8 mouse cellular contexts compared by ENCODE assay signal in genomic region chr10:82991756-82992519, GRCm38 (mm10). TPM values are rescaled to one million over a fixed set of nuclear protein-coding genes. Genes with fewer than 3 reads are reported as not detected.
A peak's percentile ranks its signal among the peaks of the same experiment; 100 is the strongest.
DNase-seq lines count a peak whose midpoint lies in the region; ATAC-seq and TF ChIP-seq lines count a peak whose summit lies in the region.
"Had no signal": no experiment of that assay in that cellular context is flagged by ENCODE, and none has a peak within 500 bp of the region (broad histone marks: within the 10 kb centered on the region; RNA-seq: fewer than 3 reads in every experiment).

No protein-coding gene starts in this region.

- no peak overlapping the region for H3K27ac ChIP-seq in intestine, embryonic 16.5 days (ENCODE audit: low read length)
- H3K27ac ChIP-seq in intestine, embryonic 15.5 days = no peak overlapping the region
- 0 out of 2 replicates have a peak overlapping the region, but pooled peaks have one; percentile 21 for H3K27ac ChIP-seq in embryonic facial prominence, embryonic 10.5 days (replicated peaks)
- H3K27ac ChIP-seq in lung, postnatal 0 days (ENCODE audit: low read length) = no peak overlapping the region
- H3K27ac ChIP-seq: limb, embryonic 15.5 days had no signal

- H3K27me3 ChIP-seq in intestine, embryonic 16.5 days (replicated peaks; ENCODE audit: control insufficient read depth, insufficient read depth, low read length) = no peaks in the 10 kb centered on the region
- no peaks in the 10 kb centered on the region for H3K27me3 ChIP-seq in intestine, embryonic 15.5 days (replicated peaks)
- no peaks in the 10 kb centered on the region for H3K27me3 ChIP-seq in G1E (ENCODE audit: insufficient read depth, low read length)
- H3K27me3 ChIP-seq in embryonic facial prominence, embryonic 10.5 days (replicated peaks; ENCODE audit: low read depth, poor library complexity, severe bottlenecking) = peaks cover 19% of the 10 kb centered on the region
- no peaks in the 10 kb centered on the region for H3K27me3 ChIP-seq in megakaryocyte, embryonic 14.5 days (replicated peaks)
- H3K27me3 ChIP-seq in lung, postnatal 0 days (replicated peaks; ENCODE audit: insufficient read depth, low read length) = no peaks in the 10 kb centered on the region

- peak; percentile 19; the same call in 1 of the 2 replicates for ATAC-seq in intestine, embryonic 16.5 days
- no peak; the same call in 1 of the 2 replicates for ATAC-seq in intestine, embryonic 15.5 days
- no peak; the same call in 1 of the 2 replicates for ATAC-seq in G1E (ENCODE audit: extremely low read depth, insufficient number of reproducible peaks, low FRiP score, poor library complexity, severe bottlenecking)
- ATAC-seq in lung, postnatal 0 days = no peak

- DNase-seq in G1E (ENCODE audit: low spot score) = no peak
- no peak for DNase-seq in embryonic facial prominence, embryonic 10.5 days (ENCODE audit: low spot score)
- DNase-seq in thymus, postnatal 14 days = no peak
- no peak for DNase-seq in lung, postnatal 0 days (ENCODE audit: low spot score)

- no peak overlapping the region for H3K9ac ChIP-seq in intestine, embryonic 16.5 days (ENCODE audit: low read depth, low read length)
- H3K9ac ChIP-seq in intestine, embryonic 15.5 days = no peak overlapping the region
- no peak overlapping the region for H3K9ac ChIP-seq in lung, postnatal 0 days (replicated peaks; ENCODE audit: low read depth)
- H3K9ac ChIP-seq: limb, embryonic 15.5 days had no signal

- H3K4me1 ChIP-seq in intestine, embryonic 16.5 days (ENCODE audit: control insufficient read depth, insufficient read depth, low read length) = peaks cover 6% of the 10 kb centered on the region; the same call in 1 of the 2 replicates
- peaks cover 12% of the 10 kb centered on the region for H3K4me1 ChIP-seq in intestine, embryonic 15.5 days (replicated peaks)
- peaks cover 82% of the 10 kb centered on the region for H3K4me1 ChIP-seq in G1E (ENCODE audit: insufficient read depth, low read depth, low read length)
- peaks cover 45% of the 10 kb centered on the region for H3K4me1 ChIP-seq in embryonic facial prominence, embryonic 10.5 days
- H3K4me1 ChIP-seq in megakaryocyte, embryonic 14.5 days = peaks cover 98% of the 10 kb centered on the region
- no peaks in the 10 kb centered on the region; the same call in 1 of the 2 replicates for H3K4me1 ChIP-seq in lung, postnatal 0 days (ENCODE audit: insufficient read depth, low read depth, low read length)

- no peaks in the 10 kb centered on the region for H3K9me3 ChIP-seq in intestine, embryonic 16.5 days (ENCODE audit: control insufficient read depth, low read length)
- no peaks in the 10 kb centered on the region for H3K9me3 ChIP-seq in intestine, embryonic 15.5 days
- no peaks in the 10 kb centered on the region for H3K9me3 ChIP-seq in G1E (replicated peaks)
- no peaks in the 10 kb centered on the region for H3K9me3 ChIP-seq in embryonic facial prominence, embryonic 10.5 days
- H3K9me3 ChIP-seq in megakaryocyte, embryonic 14.5 days = no peaks in the 10 kb centered on the region
- H3K9me3 ChIP-seq in lung, postnatal 0 days (ENCODE audit: low read length) = no peaks in the 10 kb centered on the region
- H3K9me3 ChIP-seq: limb, embryonic 15.5 days had no signal

- no peak overlapping the region for H3K4me2 ChIP-seq in intestine, embryonic 16.5 days (ENCODE audit: low read depth, low read length)
- no peak overlapping the region for H3K4me2 ChIP-seq in intestine, embryonic 15.5 days (replicated peaks)
- no peak overlapping the region for H3K4me2 ChIP-seq in lung, postnatal 0 days (replicated peaks; ENCODE audit: low read depth, low read length)
- H3K4me2 ChIP-seq: limb, embryonic 15.5 days had no signal

- no peak overlapping the region for H3K4me3 ChIP-seq in intestine, embryonic 16.5 days (ENCODE audit: low read length)
- no peak overlapping the region for H3K4me3 ChIP-seq in intestine, embryonic 15.5 days (replicated peaks)
- H3K4me3 ChIP-seq in G1E (ENCODE audit: low read depth, low read length) = peak overlapping the region; percentile 43; the same call in 1 of the 2 replicates
- no peak overlapping the region for H3K4me3 ChIP-seq in embryonic facial prominence, embryonic 10.5 days
- H3K4me3 ChIP-seq in megakaryocyte, embryonic 14.5 days (replicated peaks) = peak overlapping the region; percentile 71
- no peak overlapping the region for H3K4me3 ChIP-seq in lung, postnatal 0 days (ENCODE audit: low read depth, low read length)
- H3K4me3 ChIP-seq: limb, embryonic 15.5 days had no signal

- TF ChIP-seq EP300 in lung, postnatal 0 days (IDR thresholded peaks at IDR 0.05) = no peak

- WGBS in intestine, embryonic 16.5 days = 61% methylated on average over 10 of the region's 10 CpGs
- WGBS in intestine, embryonic 15.5 days = 61% methylated on average over 10 of the region's 10 CpGs
- 29% methylated on average over 10 of the region's 10 CpGs for WGBS in embryonic facial prominence, embryonic 10.5 days
- WGBS in lung, postnatal 0 days = 46% methylated on average over 10 of the region's 10 CpGs

- H3K36me3 ChIP-seq in intestine, embryonic 16.5 days (ENCODE audit: control insufficient read depth, insufficient read depth, low read length) = no peaks in the 10 kb centered on the region
- H3K36me3 ChIP-seq in intestine, embryonic 15.5 days = no peaks in the 10 kb centered on the region
- H3K36me3 ChIP-seq in G1E (replicated peaks) = peaks cover 67% of the 10 kb centered on the region
- H3K36me3 ChIP-seq in embryonic facial prominence, embryonic 10.5 days (replicated peaks) = no peaks in the 10 kb centered on the region
- H3K36me3 ChIP-seq in megakaryocyte, embryonic 14.5 days (replicated peaks; ENCODE audit: low read length) = peaks cover 63% of the 10 kb centered on the region
- H3K36me3 ChIP-seq in lung, postnatal 0 days (ENCODE audit: insufficient read depth, low read length) = no peaks in the 10 kb centered on the region

- no peak for TF ChIP-seq CTCF in G1E (IDR thresholded peaks at IDR 0.05; ENCODE audit: low read depth, low read length)
- TF ChIP-seq CTCF in lung, postnatal 0 days (IDR thresholded peaks at IDR 0.05) = no peak

RNA-seq across cellular contexts. Expression of gene Chst11, which starts 6.6 kb away (rescaled TPM):
- 0.80 and 0.88 TPM in 2 replicates for polyA plus RNA-seq in intestine, embryonic 16.5 days (2015; fragmentation: Nextera tagmentation; extraction: Ambion mirVana)
- 0.99 and 1.4 TPM in 2 replicates for polyA plus RNA-seq in intestine, embryonic 15.5 days (2015; fragmentation: Nextera tagmentation; extraction: Ambion mirVana)
- 38.2 and 44.7 TPM in 2 replicates for total RNA-seq in G1E (2014; fragmentation: Nextera tagmentation)
- total RNA-seq in G1E (2017) = 41.5 and 44.6 TPM in 2 replicates
- 13.1 and 15.6 TPM in 2 replicates for polyA plus RNA-seq in G1E (2012)
- 1.1 and 1.3 TPM in 2 replicates for polyA plus RNA-seq in embryonic facial prominence, embryonic 10.5 days (2016; fragmentation: Nextera tagmentation; extraction: Ambion mirVana)
- polyA plus RNA-seq in megakaryocyte, embryonic 14.5 days (2012; ENCODE audit: insufficient read depth, low replicate concordance) = 10.4 and 12.4 TPM in 2 replicates
- 0.74 and 0.98 TPM in 2 replicates for polyA plus RNA-seq in lung, postnatal 0 days (2015; fragmentation: Nextera tagmentation; extraction: Ambion mirVana)

Comparison
In these comparisons a context has a peak if more than half of its experiments do, and no peak if none do; other contexts are left out.
1. H3K4me3 ChIP-seq: peak in G1E (single experiment) and megakaryocyte, embryonic 14.5 days (single experiment); none in intestine, embryonic 16.5 days (single experiment), intestine, embryonic 15.5 days (single experiment), embryonic facial prominence, embryonic 10.5 days (single experiment) and lung, postnatal 0 days (single experiment).